Mouse (Mus musculus): Measurements from ENCODE around the gene Sh3bp2. TPM values are rescaled to one million over a fixed set of nuclear protein-coding genes. Genes with fewer than 3 reads are reported as not detected.
A peak's percentile ranks its signal among the peaks of the same experiment; 100 is the strongest.

Gene Sh3bp2
- total RNA-seq (2021) = 1 to 10 TPM; 3.8 to 5.5 TPM

DNA sequence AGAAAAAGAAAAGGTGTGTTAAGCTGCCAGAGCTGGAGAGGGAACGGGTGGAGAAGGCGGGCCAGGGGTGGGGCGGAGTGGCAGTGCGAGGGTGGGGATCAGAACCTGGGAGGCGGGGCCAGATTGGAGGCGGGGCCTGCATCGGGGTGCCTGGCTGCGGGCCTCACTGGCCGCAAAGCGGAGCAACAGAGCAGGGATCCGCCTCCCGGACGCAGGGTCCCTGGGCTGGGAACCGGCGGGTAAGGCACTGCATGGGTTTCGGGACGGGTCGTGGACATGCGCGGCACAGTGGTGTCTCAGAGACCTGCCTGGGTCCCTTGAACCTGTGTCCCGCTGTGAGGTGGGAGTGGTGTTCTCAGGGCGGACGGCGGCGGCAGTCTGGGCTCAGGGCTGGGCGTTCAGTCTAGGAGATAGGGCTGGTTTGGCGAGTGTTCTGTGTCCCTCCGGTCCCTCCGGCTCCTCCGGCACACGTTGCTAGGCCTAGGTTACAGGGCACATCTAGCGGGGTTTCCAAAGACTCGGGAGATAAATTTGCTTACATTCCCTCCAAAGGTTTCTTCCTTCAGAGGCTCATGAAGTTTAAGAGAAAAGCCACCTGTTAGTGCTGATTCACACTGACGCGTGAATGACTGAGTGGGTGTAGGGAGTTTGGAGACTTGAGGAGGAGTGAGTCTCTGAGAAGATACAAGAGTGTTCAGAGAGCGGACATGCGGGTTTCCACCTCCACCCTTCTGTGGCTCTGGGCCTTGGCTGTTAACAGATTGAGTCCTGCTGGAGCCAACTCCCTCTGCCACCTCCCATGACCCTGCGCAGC lies at the start of gene Sh3bp2:
Sh3bp2 (plus strand) TSS at position 176 of the 814 bp plus-strand sequence.
- DNase-seq = peak; percentile 96 to 98
- intact Hi-C loops (cut with DNase I) = loop anchor here (2.0 to 10.0 kb wide), 2 partner anchors 111 to 579 kb away; partner anchors contain the start of genes Lrpap1 and Mfsd10

DNA sequence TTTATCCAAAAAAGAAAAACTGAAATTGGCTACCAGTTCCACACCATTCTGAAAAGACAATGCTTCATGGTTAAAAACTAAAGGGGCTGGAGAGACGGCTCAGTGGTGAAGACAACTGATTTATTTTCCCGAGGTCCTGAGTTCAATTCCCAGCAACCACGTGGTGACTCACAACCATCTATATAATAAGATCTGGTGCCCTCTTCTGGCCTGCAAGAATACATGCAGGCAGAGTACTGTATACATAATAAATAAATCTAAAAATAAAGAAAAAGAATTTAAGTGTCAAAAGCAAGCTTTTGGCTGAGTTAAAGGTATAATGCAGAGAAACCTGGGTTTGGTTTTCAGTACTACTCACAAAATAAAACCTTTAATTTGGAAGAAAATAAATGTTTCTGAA lies 44.7 kb upstream of the Sh3bp2 start:
- no peak for DNase-seq
- intact Hi-C loops (cut with DNase I) = no loop called here

DNA sequence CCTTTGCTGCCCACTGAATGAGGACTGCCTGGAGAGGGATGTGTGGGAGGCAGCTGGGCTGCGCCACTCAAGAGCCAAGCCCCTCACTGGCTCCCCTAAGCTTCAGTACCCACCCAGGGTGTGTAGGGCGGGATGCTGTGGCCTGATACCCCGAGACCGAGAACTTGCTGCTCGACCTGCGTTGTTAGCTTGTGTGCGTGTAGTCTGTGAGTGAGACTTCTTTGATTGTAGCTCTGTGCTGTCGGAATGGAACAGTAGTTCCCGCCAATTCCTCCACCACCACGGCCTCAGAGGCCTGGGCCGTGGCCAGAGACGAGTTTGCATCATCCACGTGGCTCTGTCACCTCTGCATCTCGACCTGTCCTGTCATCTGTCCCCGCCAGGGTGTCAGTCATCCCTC lies 39.9 kb upstream of the Sh3bp2 start:
- DNase-seq = no peak
- intact Hi-C loops (cut with DNase I) = no loop called here

DNA sequence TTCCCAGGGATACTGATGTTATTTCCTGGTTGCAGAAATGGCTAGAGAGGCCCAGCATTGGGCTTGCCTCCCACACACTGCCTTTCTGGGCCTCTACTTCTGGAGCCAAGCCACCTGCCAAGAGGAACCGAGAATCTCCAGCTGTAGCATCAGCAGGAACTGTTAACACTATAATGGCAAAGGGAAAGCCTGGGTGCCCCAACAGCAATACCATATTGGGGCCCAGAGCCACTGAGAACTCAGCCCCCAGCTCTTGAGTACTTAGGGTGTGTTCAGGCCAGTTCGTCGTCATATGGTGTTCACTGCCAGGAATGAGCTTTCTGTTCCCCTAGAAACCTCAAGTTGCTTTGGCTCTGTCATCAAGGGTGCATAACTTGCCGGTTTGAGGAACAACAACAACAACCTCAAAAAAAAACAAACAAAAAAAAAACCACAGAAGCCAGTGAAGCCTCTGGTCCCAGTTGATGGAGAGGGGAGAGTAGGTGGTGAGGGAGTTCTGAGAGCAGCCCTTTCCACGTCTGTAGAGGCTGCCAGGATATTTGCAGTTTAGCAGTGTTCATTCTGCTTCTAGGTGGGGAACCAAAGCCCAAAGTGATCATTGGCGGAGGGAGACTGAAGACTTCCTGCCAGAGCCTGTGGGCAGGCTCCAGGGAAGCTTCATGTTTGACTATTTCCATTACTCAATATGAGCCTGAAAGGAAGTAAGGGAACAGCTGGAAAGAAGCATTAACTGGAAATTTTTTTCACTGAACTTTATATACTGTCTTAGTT lies 38.1 kb upstream of the Sh3bp2 start:
- intact Hi-C loops (cut with DNase I) = no loop called here
- DNase-seq = peak; percentile 44 to 64

DNA sequence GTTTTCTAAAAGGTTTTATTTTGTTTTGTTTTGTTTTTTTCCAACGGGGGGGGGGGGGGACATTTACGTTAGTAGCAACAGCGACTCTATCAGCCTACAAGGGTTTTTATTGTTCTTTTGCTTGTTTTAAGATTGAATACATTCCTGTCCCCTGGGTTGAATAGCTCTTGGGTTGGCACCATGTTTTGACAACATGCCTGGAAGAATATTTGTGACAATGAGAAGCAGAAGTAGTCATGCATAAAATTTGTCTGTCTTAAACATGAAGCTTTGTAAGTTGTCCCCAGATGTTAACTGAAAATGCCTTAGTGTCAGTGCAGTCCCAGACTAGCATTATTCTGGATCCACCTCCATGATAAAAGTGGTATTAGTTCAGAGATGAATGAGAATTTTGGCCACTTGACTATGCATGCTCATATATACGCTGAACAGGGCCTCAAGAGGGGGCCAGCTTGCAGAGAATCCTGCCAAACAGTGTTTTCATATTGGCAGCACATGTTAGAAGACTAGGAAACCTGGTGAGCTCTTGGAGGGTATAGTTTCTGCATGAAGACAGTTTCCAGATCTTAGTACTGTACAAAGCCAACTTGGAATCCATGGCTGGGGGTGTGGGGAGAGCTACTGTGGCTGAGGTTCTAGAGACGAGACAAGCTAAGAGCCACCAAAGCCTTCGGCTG lies 36.8 kb upstream of the Sh3bp2 start:
- no peak for DNase-seq
- intact Hi-C loops (cut with DNase I) = no loop called here

DNA sequence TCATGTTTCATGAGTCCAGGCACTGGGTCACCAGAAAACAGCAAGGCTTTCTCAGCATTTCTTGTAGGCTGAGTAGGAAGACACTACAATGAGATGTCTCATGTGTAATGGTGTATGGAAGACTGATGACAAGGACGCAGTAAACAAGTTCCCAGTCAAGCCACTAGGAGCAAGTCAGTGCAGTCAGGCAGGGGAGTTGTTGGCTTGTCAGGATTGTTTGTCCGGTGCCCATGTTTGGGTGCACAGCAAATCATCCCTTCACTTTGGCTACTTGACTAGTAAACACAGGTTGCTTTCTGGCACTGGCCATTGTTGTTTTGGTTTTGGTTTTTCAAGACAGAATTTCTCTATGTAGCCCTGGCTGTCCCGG lies 36.2 kb upstream of the Sh3bp2 start:
- intact Hi-C loops (cut with DNase I) = no loop called here

DNA sequence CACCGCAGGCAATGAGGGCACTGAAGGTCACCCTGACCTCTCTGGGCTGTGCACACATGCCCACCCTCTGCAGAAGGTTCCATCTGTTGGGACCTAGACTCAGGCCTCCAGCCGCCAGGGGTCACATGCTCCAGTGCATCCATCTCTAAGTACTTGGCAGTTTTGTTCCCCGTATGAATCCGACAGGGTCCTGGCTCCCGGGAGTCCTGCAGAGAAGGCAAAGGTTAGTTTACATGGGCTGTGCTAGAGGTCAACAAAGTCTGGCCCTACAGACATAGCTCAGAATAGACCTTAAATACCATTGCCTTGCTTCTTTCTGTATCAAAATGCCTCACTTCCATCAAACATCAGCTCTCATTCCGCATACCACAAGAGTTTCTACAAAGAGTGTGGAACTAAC lies 28.9 kb upstream of the Sh3bp2 start:
- intact Hi-C loops (cut with DNase I) = no loop called here
- DNase-seq = no peak

More for the DNA sequence above, 36.2 kb upstream of the Sh3bp2 start:
- DNase-seq = no peak

DNA sequence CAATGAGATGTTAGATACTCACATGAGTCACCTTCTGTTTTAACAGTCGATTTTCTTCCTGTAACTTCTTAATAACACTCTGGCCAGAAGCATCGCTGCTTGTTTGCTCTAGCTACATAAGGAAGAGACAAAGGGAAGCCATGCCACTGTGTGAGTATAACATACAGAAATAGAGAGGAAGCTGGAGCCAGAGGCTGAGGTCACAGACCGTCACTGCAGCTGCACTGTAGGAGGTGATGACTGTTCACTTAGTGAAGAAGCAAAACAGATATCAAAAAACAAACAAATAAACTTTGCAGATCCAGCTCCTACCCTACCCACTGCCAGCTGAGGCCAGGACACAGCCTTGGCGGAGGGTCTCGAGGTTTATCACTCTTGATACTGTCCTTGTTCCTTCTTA lies 24.8 kb upstream of the Sh3bp2 start:
- intact Hi-C loops (cut with DNase I) = no loop called here
- DNase-seq = no peak

DNA sequence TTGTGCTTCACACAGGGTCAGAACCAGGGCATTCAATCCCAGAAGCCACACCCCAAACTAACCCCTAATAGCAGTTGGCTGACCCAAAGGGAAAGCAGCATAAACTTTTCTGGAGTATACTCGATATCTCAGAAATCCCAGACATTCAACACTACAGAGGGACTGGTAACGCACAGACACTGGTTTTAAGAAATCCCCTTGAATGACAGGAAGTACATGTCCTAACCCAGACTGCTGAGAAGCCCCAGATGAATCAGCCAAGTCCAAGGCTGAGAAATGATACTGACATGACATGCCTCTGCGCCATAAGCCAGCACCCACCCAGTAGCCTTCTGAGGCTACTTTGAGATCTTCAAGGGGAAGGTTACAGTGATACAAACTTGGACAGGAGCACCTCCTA lies 24.1 kb upstream of the Sh3bp2 start:
- no peak for DNase-seq
- intact Hi-C loops (cut with DNase I) = no loop called here

DNA sequence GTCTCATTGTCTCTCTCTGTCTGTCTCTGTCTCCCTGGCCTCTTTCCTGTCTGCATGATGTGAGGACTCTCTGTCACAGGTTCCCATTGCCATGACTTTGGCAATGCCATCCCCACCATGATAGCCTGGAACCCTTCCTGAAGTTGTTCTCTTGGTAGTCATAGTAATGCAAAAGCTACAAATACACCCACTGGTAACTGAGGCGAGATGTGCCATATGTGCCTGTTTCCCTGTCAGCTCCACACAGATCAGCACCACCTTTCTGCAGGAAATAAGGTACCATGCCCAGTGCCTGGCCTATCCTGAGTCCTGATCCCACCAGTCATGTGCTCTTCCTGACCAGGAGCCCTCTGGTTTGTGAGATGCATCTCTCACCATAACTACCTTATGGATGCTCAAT lies 23.2 kb upstream of the Sh3bp2 start:
- no peak for DNase-seq
- intact Hi-C loops (cut with DNase I) = no loop called here

DNA sequence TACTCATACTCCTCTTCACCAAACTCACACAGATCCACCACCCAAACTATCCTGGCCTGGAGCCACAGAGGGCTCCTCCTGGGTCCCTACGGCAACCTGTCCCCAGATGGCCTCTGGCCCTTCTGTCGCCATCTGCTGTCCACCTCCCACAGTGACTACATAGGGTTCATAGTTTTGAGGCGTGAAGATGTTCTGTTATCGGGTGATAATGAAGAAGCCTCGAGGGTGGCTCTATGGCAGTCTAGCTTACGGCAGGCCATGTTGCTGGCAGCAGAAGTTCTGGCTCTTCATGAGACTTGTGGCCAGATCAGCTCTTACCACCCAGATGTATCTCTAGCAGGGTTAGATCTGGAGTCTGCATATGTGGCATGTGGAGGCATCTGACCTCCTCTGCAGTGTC lies 22.8 kb upstream of the Sh3bp2 start:
- no peak for DNase-seq
- intact Hi-C loops (cut with DNase I) = no loop called here

DNA sequence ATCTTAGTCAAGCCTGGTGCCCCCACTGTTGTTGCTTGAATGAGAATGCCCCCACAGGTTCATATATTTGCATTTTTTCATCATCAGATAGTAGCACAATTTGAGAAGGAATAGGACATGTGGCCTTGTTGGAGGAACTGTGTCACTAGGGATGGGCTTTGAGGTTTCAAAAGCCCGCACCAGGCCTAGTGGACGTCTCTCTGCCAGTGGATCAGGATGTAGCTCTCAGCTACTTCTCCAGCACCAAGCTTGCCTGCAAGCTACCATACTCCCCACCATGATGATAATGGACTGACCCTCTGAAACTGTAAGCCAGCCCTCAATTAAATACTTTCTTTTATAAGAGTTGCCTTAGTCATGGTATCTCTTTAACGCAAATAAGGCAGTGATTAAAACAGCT lies 13.2 kb upstream of the Sh3bp2 start:
- intact Hi-C loops (cut with DNase I) = loop anchor here (5.0 kb wide), 1 partner anchor 140 kb away; no protein-coding TSS in a partner anchor

DNA sequence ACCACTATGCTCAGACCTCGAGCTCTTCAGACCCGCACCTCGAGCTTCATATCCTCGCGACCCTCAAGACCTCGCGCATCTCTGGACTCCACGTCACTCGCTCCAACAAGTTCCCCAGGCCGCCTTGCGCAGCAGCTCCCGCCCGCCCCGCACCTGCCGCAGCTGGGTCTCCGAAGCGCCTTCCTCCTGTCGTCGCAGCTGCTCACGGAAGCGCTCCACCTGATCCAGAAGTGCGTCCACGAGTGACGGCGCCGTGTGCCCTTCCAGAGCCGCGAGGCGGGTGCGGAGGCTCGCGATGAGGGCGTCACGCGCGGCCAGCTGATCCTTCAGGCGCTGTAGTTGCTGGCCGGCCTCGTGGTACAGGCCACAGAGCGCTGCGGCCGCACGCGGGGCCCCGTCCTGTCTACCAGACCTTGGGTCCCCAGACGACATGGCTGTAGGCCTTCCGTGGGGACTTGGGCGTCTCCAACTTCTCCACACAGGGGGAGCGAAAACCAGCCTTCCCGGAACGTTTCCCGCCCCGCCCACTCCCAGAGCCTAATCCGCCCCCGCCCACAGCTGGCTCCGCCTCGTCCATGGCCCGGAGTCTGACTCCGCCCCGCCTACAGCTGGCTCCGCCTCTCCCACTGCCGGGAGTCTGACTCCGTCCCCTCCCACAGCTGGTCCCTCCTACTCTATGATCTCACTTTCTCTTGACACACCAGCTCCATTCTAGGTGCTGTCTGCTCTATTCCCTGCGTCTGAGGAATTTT lies 12.0 kb upstream of the Sh3bp2 start, which contains the start of gene Tnip2:
Tnip2 (minus strand) TSS at position 526 of the 752 bp plus-strand sequence.
- peak; percentile 96 to 98 for DNase-seq
- intact Hi-C loops (cut with DNase I) = loop anchor here (5.0 kb wide), 1 partner anchor 141 kb away; no protein-coding TSS in a partner anchor

More for the DNA sequence above, 13.2 kb upstream of the Sh3bp2 start:
- no peak for DNase-seq

DNA sequence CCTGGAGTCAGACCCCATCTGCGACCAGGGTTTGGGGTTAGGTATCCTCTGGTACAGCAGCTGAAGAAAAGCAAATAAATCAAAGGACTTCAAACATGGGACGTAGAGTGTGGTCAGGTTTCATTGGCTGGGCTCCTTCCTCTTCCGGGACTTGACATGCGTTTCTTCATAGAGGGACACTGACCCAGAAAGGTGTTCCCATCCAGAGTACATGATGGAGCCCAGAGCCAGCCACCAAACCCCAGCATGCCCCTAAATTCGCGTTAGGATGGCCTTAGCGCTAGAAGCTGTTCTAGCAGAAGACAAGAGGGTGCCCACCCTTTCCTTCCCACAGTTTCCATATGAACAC lies 11.4 kb upstream of the Sh3bp2 start:
- no peak for DNase-seq
- intact Hi-C loops (cut with DNase I) = loop anchor here (5.0 kb wide), 1 partner anchor 142 kb away; no protein-coding TSS in a partner anchor

DNA sequence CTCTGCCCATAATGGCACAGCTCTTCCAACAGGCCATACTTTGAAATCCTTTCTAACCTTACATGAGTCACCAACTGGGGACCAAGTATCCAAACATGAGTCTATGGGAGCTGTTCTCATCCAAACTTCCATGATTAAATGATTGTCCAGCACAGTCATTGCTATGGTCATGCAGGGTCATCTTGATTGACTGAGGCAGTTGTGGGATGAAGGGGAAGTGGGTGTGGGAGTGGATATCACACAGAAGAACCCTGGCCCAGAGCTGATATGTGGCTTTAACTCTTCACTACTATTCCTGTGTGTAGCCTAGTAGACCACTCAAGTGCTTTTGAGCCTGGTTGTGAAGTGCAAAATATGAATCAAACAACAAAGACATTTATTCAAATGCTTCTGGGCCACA lies 10.5 kb upstream of the Sh3bp2 start:
- no peak for DNase-seq
- intact Hi-C loops (cut with DNase I) = no loop called here

DNA sequence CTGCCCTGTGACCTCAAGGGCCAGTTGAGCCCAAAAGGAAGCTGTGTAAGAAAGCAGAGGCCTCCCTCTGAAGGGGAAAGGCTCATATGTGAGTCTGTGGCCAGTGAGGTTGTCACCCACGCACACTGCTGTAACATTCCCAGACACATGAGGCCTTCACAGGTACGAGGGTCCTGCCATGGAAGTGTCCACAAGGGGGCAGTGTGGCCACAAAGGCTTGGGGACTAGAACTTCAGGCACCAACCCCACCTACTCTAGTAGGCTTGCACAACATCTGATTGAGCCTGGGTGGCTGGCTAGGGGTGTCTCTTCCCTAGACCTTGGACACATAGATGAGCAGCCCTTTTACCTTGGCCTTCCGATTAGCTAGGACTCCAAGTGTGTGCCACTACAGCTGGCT lies 7.7 kb upstream of the Sh3bp2 start:
- DNase-seq = peak; percentile 83 to 90
- intact Hi-C loops (cut with DNase I) = no loop called here

DNA sequence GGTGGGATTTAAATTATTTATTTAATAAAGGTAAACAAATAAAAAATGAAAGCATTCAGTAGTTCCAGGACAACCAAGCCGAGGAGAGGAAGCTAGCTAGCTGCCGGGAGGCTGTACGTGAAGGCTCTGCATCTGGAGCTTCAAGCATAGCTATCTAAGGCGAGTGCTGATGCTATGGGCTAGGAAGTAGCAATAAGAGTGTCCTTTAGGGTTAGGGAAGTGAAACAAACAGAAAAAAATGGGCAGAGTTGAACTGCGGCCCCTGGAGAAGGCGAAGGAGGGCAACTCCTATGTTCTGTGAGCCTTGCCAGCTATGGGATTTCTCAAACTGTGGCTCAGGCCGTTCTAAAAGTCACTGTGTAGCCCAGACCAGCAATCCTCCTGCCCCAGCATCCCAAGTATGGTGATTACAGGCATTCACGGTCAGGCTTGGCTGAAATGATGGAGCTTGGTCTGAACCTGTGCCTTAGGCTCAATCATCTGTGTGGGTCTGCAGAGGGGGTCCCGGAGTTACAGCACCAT lies 6.2 kb upstream of the Sh3bp2 start:
- DNase-seq = no peak
- intact Hi-C loops (cut with DNase I) = no loop called here

DNA sequence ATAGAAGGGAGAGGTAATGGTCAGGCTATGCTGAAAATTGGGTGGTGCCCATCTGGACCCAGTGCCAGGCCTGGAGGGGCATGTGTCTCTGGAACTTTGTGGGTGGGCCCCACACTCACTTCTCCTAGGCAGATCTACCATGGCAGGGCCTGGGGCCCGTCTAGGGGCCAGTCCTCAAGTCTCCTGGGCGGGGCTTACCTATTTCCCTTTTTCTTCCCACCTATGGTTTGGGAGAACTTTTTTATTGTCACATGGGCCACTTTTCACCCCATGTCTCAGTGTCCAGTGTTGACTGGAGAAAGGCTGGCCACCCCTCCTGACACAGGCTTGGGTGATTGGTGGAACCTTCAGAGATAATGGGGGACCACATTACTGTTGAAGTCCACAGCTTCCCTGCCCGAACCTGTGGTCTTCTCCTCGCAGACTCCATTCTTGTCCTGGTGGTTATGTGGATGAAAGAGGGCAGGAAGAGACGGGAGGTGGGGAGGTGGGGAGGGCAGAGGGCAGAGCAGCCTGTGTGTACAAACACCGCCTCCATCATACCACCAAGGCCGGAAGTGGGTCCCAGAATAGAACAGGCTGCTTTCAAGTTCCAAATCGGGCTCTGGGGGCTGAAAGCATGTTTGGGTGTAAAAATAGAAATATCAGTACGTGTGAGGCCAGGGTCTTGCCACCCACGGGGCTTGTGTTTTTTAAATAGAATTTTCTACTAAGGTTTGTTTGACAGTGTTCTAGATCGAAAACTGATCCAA lies 5.0 kb upstream of the Sh3bp2 start:
- intact Hi-C loops (cut with DNase I) = loop anchor here (5.0 to 10.0 kb wide), 2 partner anchors 52 to 584 kb away; partner anchors contain the start of genes Add1 and Lrpap1
- no peak for DNase-seq

DNA sequence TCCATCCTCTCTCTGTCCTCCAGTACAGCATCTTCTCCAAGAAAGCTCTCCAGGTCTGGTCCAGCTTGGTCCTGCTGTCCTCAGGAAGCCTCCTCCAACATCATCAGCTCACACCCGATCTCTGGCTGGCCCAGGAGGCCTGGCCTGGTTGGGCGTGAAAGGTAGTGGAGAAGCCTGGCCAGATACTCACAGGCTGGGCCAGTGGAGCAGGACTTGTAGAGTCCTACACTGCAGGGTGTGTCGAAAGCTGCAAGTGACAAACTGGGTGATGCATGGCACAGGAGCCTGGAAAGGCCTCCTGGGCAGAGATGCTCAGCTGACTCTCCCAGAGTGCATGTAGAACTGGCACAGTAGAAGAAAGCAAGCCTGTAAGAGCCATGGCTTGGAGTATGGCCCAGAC lies 4.3 kb upstream of the Sh3bp2 start:
- intact Hi-C loops (cut with DNase I) = loop anchor here (5.0 to 10.0 kb wide), 2 partner anchors 51 to 583 kb away; partner anchors contain the start of genes Add1 and Lrpap1
- DNase-seq = no peak

Measured in heart, postnatal 36 days (tissue).